Mouse (Mus musculus): ENCODE measurements around the gene Kmt2d.

- no peak for TF ChIP-seq CTCF (IDR thresholded peaks at IDR 0.05; ENCODE audit: control insufficient read depth, insufficient read depth, low read length)
- no peak for TF ChIP-seq POLR2A (IDR thresholded peaks at IDR 0.05; ENCODE audit: borderline replicate concordance, control insufficient read depth, low read depth, low read length)
Measured at GRCm38 (mm10) chr15:98916016-98916415, 45.0 kb upstream of the Kmt2d start.
